In the genomic region with DNA sequence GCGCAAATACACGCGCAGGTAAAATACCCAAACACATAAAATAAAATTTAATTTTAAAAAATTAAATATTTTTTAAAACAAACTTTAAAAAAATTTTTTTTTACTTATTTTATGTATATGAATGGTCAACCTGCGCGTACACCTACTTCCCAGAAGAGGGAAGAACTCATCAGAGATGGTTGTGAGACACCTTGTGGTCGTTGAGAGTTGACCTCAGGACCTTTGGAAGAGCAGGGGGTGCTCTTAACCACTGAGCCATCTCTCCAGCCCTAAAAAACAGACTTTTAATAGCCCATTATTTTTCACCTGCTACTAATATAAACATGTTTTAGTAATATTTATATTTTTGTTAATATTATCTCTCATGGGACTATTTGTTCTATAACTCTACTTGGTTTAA, we compare ENCODE assay signal across 11 mouse cellular contexts. TPM values are rescaled to one million over a fixed set of nuclear protein-coding genes. Genes with fewer than 3 reads are reported as not detected.
DNase-seq lines count a peak whose midpoint lies in the region; ATAC-seq and TF ChIP-seq lines count a peak whose summit lies in the region.
"Had no signal": no experiment of that assay in that cellular context is flagged by ENCODE, and none has a peak within 500 bp of the region (broad histone marks: within the 10 kb centered on the region; RNA-seq: fewer than 3 reads in every experiment).

No protein-coding gene starts in this region.

- no peak for ATAC-seq in forebrain, embryonic 13.5 days
- ATAC-seq in forebrain, embryonic 15.5 days (replicated peaks), result no peak
- no peak for ATAC-seq in liver, embryonic 14.5 days (ENCODE audit: insufficient read depth)
- ATAC-seq in limb, embryonic 12.5 days (ENCODE audit: insufficient number of reproducible peaks, insufficient read depth, low FRiP score, low TSS enrichment, low read depth), result no peak
- ATAC-seq in neural tube, embryonic 15.5 days (ENCODE audit: low FRiP score), result no peak

- intact Hi-C loops in left cerebral cortex, postnatal 4 days (cut with DNase I), result no loop called here

- no peak overlapping the region for H3K27ac ChIP-seq in forebrain, embryonic 13.5 days
- no peak overlapping the region for H3K27ac ChIP-seq in forebrain, embryonic 15.5 days (replicated peaks)
- no peak overlapping the region for H3K27ac ChIP-seq in liver, embryonic 14.5 days
- H3K27ac ChIP-seq in limb, embryonic 12.5 days, result no peak overlapping the region
- no peak overlapping the region for H3K27ac ChIP-seq in neural tube, embryonic 15.5 days (replicated peaks)

- H3K4me3 ChIP-seq in forebrain, embryonic 13.5 days, result no peak overlapping the region
- H3K4me3 ChIP-seq in forebrain, embryonic 15.5 days, result no peak overlapping the region
- H3K4me3 ChIP-seq in liver, embryonic 14.5 days (ENCODE audit: insufficient read depth in 1 of 2, low read depth in 2 of 2, low read length in 2 of 2), result no peak overlapping the region
- H3K4me3 ChIP-seq in limb, embryonic 12.5 days (replicated peaks), result no peak overlapping the region
- 0 out of 2 replicates have a peak overlapping the region, but pooled peaks have one; percentile 21 for H3K4me3 ChIP-seq in neural tube, embryonic 15.5 days (replicated peaks)

- TF ChIP-seq EP300 in liver, embryonic 14.5 days (IDR thresholded peaks at IDR 0.05; ENCODE audit: low read depth), result no peak

- H3K9ac ChIP-seq in forebrain, embryonic 13.5 days, result no peak overlapping the region
- H3K9ac ChIP-seq in forebrain, embryonic 15.5 days (replicated peaks), result no peak overlapping the region
- no peak overlapping the region for H3K9ac ChIP-seq in liver, embryonic 14.5 days (replicated peaks)
- H3K9ac ChIP-seq in limb, embryonic 12.5 days (replicated peaks), result no peak overlapping the region
- H3K9ac ChIP-seq in neural tube, embryonic 15.5 days (replicated peaks), result no peak overlapping the region

- 25% methylated on average over 6 of the region's 6 CpGs for WGBS in forebrain, embryonic 13.5 days
- 34% methylated on average over 6 of the region's 6 CpGs for WGBS in forebrain, embryonic 15.5 days
- WGBS in liver, embryonic 14.5 days (ENCODE audit: insufficient replicate concordance), result 52% methylated on average over 6 of the region's 6 CpGs
- WGBS in limb, embryonic 12.5 days, result 24% methylated on average over 6 of the region's 6 CpGs
- 31% methylated on average over 6 of the region's 6 CpGs for WGBS in neural tube, embryonic 15.5 days

- peak overlapping the region; percentile 49; the same call in 1 of the 2 replicates for H3K4me2 ChIP-seq in forebrain, embryonic 13.5 days
- H3K4me2 ChIP-seq in forebrain, embryonic 15.5 days (replicated peaks), result no peak overlapping the region
- H3K4me2 ChIP-seq in liver, embryonic 14.5 days (ENCODE audit: low read depth), result no peak overlapping the region; the same call in 1 of the 2 replicates
- H3K4me2 ChIP-seq in limb, embryonic 12.5 days, result peak overlapping the region; percentile 43; the same call in 1 of the 2 replicates
- peak overlapping the region; percentile 51 for H3K4me2 ChIP-seq in neural tube, embryonic 15.5 days

- TF ChIP-seq CTCF in liver, embryonic 14.5 days (IDR thresholded peaks at IDR 0.05; ENCODE audit: low read depth), result peak; percentile 34

- DNase-seq in liver, embryonic 14.5 days (ENCODE audit: low read depth in 3 of 3, low spot score in 3 of 3), result no peak
- no peak for DNase-seq in liver
- DNase-seq in urinary bladder, postnatal 36 days (ENCODE audit: low spot score in 2 of 2), result no peak
- DNase-seq in left cerebral cortex, postnatal 4 days, result no peak

- H3K9me3 ChIP-seq in forebrain, embryonic 13.5 days (replicated peaks), result no peaks in the 10 kb centered on the region
- no peaks in the 10 kb centered on the region for H3K9me3 ChIP-seq in forebrain, embryonic 15.5 days
- no peaks in the 10 kb centered on the region for H3K9me3 ChIP-seq in liver, embryonic 14.5 days (ENCODE audit: control insufficient read depth, low read length)
- H3K9me3 ChIP-seq in limb, embryonic 12.5 days, result no peaks in the 10 kb centered on the region
- H3K9me3 ChIP-seq in neural tube, embryonic 15.5 days (replicated peaks), result no peaks in the 10 kb centered on the region

- H3K36me3 ChIP-seq in forebrain, embryonic 13.5 days (ENCODE audit: poor library complexity, severe bottlenecking), result no peaks in the 10 kb centered on the region
- H3K36me3 ChIP-seq in forebrain, embryonic 15.5 days, result peaks cover 3% of the 10 kb centered on the region; the same call in 1 of the 2 replicates
- no peaks in the 10 kb centered on the region for H3K36me3 ChIP-seq in liver, embryonic 14.5 days (replicated peaks; ENCODE audit: control insufficient read depth, insufficient read depth, low read depth)
- H3K36me3 ChIP-seq in limb, embryonic 12.5 days, result peaks cover 6% of the 10 kb centered on the region
- H3K36me3 ChIP-seq in neural tube, embryonic 15.5 days, result peaks cover 9% of the 10 kb centered on the region; the same call in 1 of the 2 replicates

- H3K4me1 ChIP-seq in forebrain, embryonic 13.5 days, result peaks cover 28% of the 10 kb centered on the region
- peaks cover 31% of the 10 kb centered on the region for H3K4me1 ChIP-seq in forebrain, embryonic 15.5 days
- peaks cover 0 to 5% of the 10 kb centered on the region in 2 experiments; a peak in 3 of 4 replicates for H3K4me1 ChIP-seq in liver, embryonic 14.5 days (replicated peaks; ENCODE audit: control insufficient read depth in 2 of 2, insufficient read depth in 2 of 2, low read length in 1 of 2)
- H3K4me1 ChIP-seq in limb, embryonic 12.5 days (replicated peaks), result peaks cover 22% of the 10 kb centered on the region
- peaks cover 43% of the 10 kb centered on the region for H3K4me1 ChIP-seq in neural tube, embryonic 15.5 days

- peaks cover 33% of the 10 kb centered on the region for H3K27me3 ChIP-seq in forebrain, embryonic 13.5 days
- no peaks in the 10 kb centered on the region for H3K27me3 ChIP-seq in forebrain, embryonic 15.5 days
- H3K27me3 ChIP-seq in liver, embryonic 14.5 days (ENCODE audit: control insufficient read depth, insufficient read depth, low read length), result no peaks in the 10 kb centered on the region
- peaks cover 30% of the 10 kb centered on the region for H3K27me3 ChIP-seq in limb, embryonic 12.5 days
- H3K27me3 ChIP-seq in neural tube, embryonic 15.5 days (replicated peaks), result no peaks in the 10 kb centered on the region

RNA-seq across cellular contexts. Expression of gene Sirt4, which starts 1.1 kb away (rescaled TPM):
- polyA plus RNA-seq in forebrain, embryonic 13.5 days (2015; fragmentation: Nextera tagmentation; extraction: Ambion mirVana), result 24.7 TPM in 2 replicates
- 34.0 and 34.2 TPM in 2 replicates for polyA plus RNA-seq in forebrain, embryonic 15.5 days (2015; fragmentation: Nextera tagmentation; extraction: Ambion mirVana)
- 8.4 and 9.4 TPM in 2 replicates for polyA plus RNA-seq in liver, embryonic 14.5 days (2012; rRNA removed)
- polyA plus RNA-seq in liver, embryonic 14.5 days (2014; fragmentation: Nextera tagmentation; extraction: Ambion mirVana), result 2.8 and 3.9 TPM in 2 replicates
- polyA plus RNA-seq in limb, embryonic 12.5 days (2016; fragmentation: Nextera tagmentation; extraction: Ambion mirVana), result 21.9 and 24.9 TPM in 2 replicates
- 31.0 and 37.1 TPM in 2 replicates for polyA plus RNA-seq in neural tube, embryonic 15.5 days (2015; fragmentation: Nextera tagmentation; extraction: Ambion mirVana)
- 10 to 100 TPM; 28.4 to 31.5 TPM for total RNA-seq in left cerebral cortex, postnatal 4 days (2021)

RNA-seq across cellular contexts. Expression of gene Pla2g1b, which starts 17.3 kb away (rescaled TPM):
- polyA plus RNA-seq in forebrain, embryonic 13.5 days (2015; fragmentation: Nextera tagmentation; extraction: Ambion mirVana), result not detected in 2 replicates
- not detected in 2 replicates for polyA plus RNA-seq in forebrain, embryonic 15.5 days (2015; fragmentation: Nextera tagmentation; extraction: Ambion mirVana)
- polyA plus RNA-seq in liver, embryonic 14.5 days (2012; rRNA removed), result not detected in 2 replicates
- polyA plus RNA-seq in liver, embryonic 14.5 days (2014; fragmentation: Nextera tagmentation; extraction: Ambion mirVana), result not detected in 2 replicates
- not detected in 2 replicates for polyA plus RNA-seq in limb, embryonic 12.5 days (2016; fragmentation: Nextera tagmentation; extraction: Ambion mirVana)
- polyA plus RNA-seq in neural tube, embryonic 15.5 days (2015; fragmentation: Nextera tagmentation; extraction: Ambion mirVana), result 0.81 and 1.1 TPM in 2 replicates
- total RNA-seq in left cerebral cortex, postnatal 4 days (2021), result not detected
- total RNA-seq: heart, postnatal 25 days had no signal
- polyA plus RNA-seq: activated CD4-positive, CD25-positive, alpha-beta regulatory T cell, adult 4 months; embryonic facial prominence, embryonic 11.5 days had no signal

RNA-seq across cellular contexts. Expression of gene Pxn, which starts 23.1 kb away (rescaled TPM):
- 16.8 and 17.7 TPM in 2 replicates for polyA plus RNA-seq in forebrain, embryonic 13.5 days (2015; fragmentation: Nextera tagmentation; extraction: Ambion mirVana)
- 19.1 and 19.7 TPM in 2 replicates for polyA plus RNA-seq in forebrain, embryonic 15.5 days (2015; fragmentation: Nextera tagmentation; extraction: Ambion mirVana)
- 12.9 and 13.7 TPM in 2 replicates for polyA plus RNA-seq in liver, embryonic 14.5 days (2012; rRNA removed)
- 4.8 and 5.6 TPM in 2 replicates for polyA plus RNA-seq in liver, embryonic 14.5 days (2014; fragmentation: Nextera tagmentation; extraction: Ambion mirVana)
- polyA plus RNA-seq in limb, embryonic 12.5 days (2016; fragmentation: Nextera tagmentation; extraction: Ambion mirVana), result 40.3 and 47.1 TPM in 2 replicates
- polyA plus RNA-seq in neural tube, embryonic 15.5 days (2015; fragmentation: Nextera tagmentation; extraction: Ambion mirVana), result 21.3 and 28.2 TPM in 2 replicates
- 10 to 100 TPM; 23.9 to 24.7 TPM for total RNA-seq in left cerebral cortex, postnatal 4 days (2021)

RNA-seq across cellular contexts. Expression of gene Msi1, which starts 54.0 kb away (rescaled TPM):
- polyA plus RNA-seq in forebrain, embryonic 13.5 days (2015; fragmentation: Nextera tagmentation; extraction: Ambion mirVana), result 99.0 and 107 TPM in 2 replicates
- polyA plus RNA-seq in forebrain, embryonic 15.5 days (2015; fragmentation: Nextera tagmentation; extraction: Ambion mirVana), result 70.0 and 75.8 TPM in 2 replicates
- polyA plus RNA-seq in liver, embryonic 14.5 days (2012; rRNA removed), result 0.95 and 1.2 TPM in 2 replicates
- 0.37 and 0.59 TPM in 2 replicates for polyA plus RNA-seq in liver, embryonic 14.5 days (2014; fragmentation: Nextera tagmentation; extraction: Ambion mirVana)
- polyA plus RNA-seq in limb, embryonic 12.5 days (2016; fragmentation: Nextera tagmentation; extraction: Ambion mirVana), result 29.4 and 29.5 TPM in 2 replicates
- polyA plus RNA-seq in neural tube, embryonic 15.5 days (2015; fragmentation: Nextera tagmentation; extraction: Ambion mirVana), result 29.4 and 37.9 TPM in 2 replicates
- 100 to 1,000 TPM; 110 to 114 TPM for total RNA-seq in left cerebral cortex, postnatal 4 days (2021)
- polyA plus RNA-seq: activated CD4-positive, CD25-positive, alpha-beta regulatory T cell, adult 4 months had no signal

Comparison
In these comparisons a context has a peak if more than half of its experiments do, and no peak if none do; other contexts are left out.
1. H3K4me2 ChIP-seq: peak in forebrain, embryonic 13.5 days (single experiment), limb, embryonic 12.5 days (single experiment) and neural tube, embryonic 15.5 days (single experiment); none in forebrain, embryonic 15.5 days (single experiment) and liver, embryonic 14.5 days (single experiment).